Mouse (Mus musculus): ENCODE data around the gene Hook1. TPM values are rescaled to one million over a fixed set of nuclear protein-coding genes. Genes with fewer than 3 reads are reported as not detected.

The Hook1 gene
- polyA plus RNA-seq, 1 experiment from 2014 or later = 24.0 TPM

Other genes starting within 250 kb of the Hook1 start
- gene Cyp2j13, start 110.3 kb downstream of the Hook1 start, polyA plus RNA-seq (2015; fragmentation: Nextera tagmentation; extraction: Ambion mirVana) = 5.1 and 5.3 TPM in 2 replicates
- gene Cyp2j12, start 173.9 kb downstream of the Hook1 start, polyA plus RNA-seq (2015; fragmentation: Nextera tagmentation; extraction: Ambion mirVana) = not detected in 2 replicates